Mouse (Mus musculus) stomach, postnatal 0 days (tissue): ENCODE measurements at regions not wholly inside any gene's neighbourhood (a gene's known extent, or its start where the extent isn't known, plus 50 kb on each side); places are given as distances from the start of the nearest gene placed in this dataset.
A peak's percentile ranks its signal among the peaks of the same experiment; 100 is the strongest.

Experiments used
- ATAC-seq: fragments of 200-750 bp; cut with Nextera tagmentation; 2 replicates; pipeline ENCODE4 v1.8.0; 2017; ENCODE audit not compliant: low FRiP score, low TSS enrichment
- DNase-seq: peaks from one replicate; pipeline ENCODE4 v3.0.0-alpha.2; 2016; ENCODE audit warnings: low spot score
- H3K27ac ChIP-seq: fragments of 300-500 bp; sonication (generic); replicated peaks from 2 replicates; pipeline ENCODE4 v1.5.1; 2014; ENCODE audit warnings: mild to moderate bottlenecking, control low read depth
- H3K27me3 ChIP-seq: fragments of 300-500 bp; sonication (generic); 2 replicates; pipeline ENCODE4 v1.6.1; 2014; ENCODE audit warnings: low read length; ENCODE audit not compliant: control insufficient read depth, insufficient read depth
- H3K36me3 ChIP-seq: fragments of 300-500 bp; sonication (generic); 2 replicates; pipeline ENCODE4 v1.6.1; 2014; ENCODE audit warnings: low read length, mixed read lengths; ENCODE audit not compliant: control insufficient read depth, insufficient read depth
- H3K4me1 ChIP-seq: fragments of 300-500 bp; sonication (generic); replicated peaks from 2 replicates; pipeline ENCODE4 v1.6.1; 2014; ENCODE audit warnings: antibody characterized with exemption; ENCODE audit not compliant: control insufficient read depth, insufficient read depth
- H3K4me2 ChIP-seq: fragments of 300-500 bp; sonication (generic); replicated peaks from 2 replicates; pipeline ENCODE4 v1.6.1; 2014; ENCODE audit warnings: low read depth, mild to moderate bottlenecking, control low read depth, moderate library complexity
- H3K4me3 ChIP-seq: fragments of 300-500 bp; sonication (generic); 2 replicates; pipeline ENCODE4 v1.5.1; 2014; ENCODE audit warnings: low read depth, low read length, control low read depth
- H3K9ac ChIP-seq: fragments of 300-500 bp; sonication (generic); 2 replicates; pipeline ENCODE4 v1.6.1; 2014; ENCODE audit warnings: mild to moderate bottlenecking, low read length, control low read depth, mixed read lengths
- H3K9me3 ChIP-seq: fragments of 300-500 bp; sonication (generic); 2 replicates; pipeline ENCODE4 v1.6.1; 2016; ENCODE audit warnings: low read length; ENCODE audit not compliant: control insufficient read depth
- CTCF ChIP-seq: IDR thresholded peaks from 2 replicates; pipeline ENCODE4 v1.5.1; 2016; ENCODE audit warnings: antibody characterized with exemption, low read depth, mild to moderate bottlenecking, moderate library complexity
- EP300 ChIP-seq: optimal IDR thresholded peaks from 2 replicates; pipeline ENCODE3; 2016; ENCODE audit warnings: antibody characterized with exemption
- WGBS: fragments of 180-500 bp; shearing (Covaris S2); extraction: QIAGEN DNeasy Blood & Tissue Kit; methylation state at CpG from one replicate; pipeline ENCODE4 v1.1.7; 2014; 5-methylcytosine and 5-hydroxymethylcytosine counted together

DNA sequence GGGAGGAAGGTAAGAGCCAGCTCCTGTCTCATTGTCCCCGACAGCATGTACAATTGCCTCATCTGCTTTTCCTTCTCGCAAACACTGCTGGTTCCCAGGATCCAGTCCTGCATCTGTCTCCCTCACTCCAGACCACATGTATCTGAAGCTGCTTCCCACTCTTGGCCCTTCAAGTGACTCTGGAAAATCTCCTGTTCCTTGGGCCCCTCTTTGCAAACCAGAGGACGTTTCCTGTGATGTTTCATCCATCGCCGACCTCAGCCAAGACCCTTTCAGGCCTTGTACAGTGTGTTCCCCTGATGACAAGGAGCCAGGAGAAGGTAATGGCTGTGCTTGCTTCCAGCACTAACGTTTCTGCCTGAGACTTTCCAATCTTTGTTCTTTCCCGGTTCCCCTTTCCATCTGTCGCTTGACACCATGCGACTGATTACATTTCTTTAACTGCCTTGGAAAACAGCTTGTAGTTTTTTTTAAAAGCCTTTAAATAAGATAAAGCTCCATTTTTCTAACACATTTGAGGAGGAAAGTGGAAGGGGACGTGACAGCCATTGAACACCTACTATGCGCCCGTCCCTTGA, 408.2 kb upstream of the Zmiz1 start:
- no peaks in the 10 kb centered on the region for H3K9me3 ChIP-seq
- ATAC-seq, result peak; percentile 47; the same call in 1 of the 2 replicates
- DNase-seq, result no peak
- no peaks in the 10 kb centered on the region for H3K36me3 ChIP-seq
- no peak overlapping the region for H3K9ac ChIP-seq
- no peak overlapping the region for H3K4me3 ChIP-seq
- H3K27me3 ChIP-seq, result no peaks in the 10 kb centered on the region
- no peak for TF ChIP-seq EP300
- TF ChIP-seq CTCF, result no peak
- no peak overlapping the region for H3K4me2 ChIP-seq
- WGBS, result 57% methylated on average over 12 of the region's 12 CpGs
- no peaks in the 10 kb centered on the region; the same call in 1 of the 2 replicates for H3K4me1 ChIP-seq
- no peak overlapping the region for H3K27ac ChIP-seq

DNA sequence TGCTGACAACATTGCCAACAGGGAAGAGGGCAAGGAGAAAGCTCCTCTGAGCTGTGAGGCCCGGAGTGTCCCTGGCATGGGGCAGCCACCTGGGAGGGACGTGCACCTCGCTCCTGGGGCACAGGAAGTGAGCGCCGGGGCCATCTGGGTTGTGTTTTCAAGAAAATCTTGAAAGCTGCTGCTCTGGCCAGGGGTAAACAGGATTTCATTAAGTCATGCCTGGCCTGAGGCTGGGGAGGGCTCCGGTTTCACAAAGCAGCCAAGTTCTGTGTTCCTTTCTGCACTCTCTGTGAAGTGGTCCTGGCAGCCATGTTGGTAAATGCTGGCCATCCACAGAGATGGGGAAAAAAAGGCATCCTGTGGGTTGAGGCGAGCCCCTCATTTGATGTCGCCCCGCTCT, 406.8 kb upstream of the Zmiz1 start:
- no peak for TF ChIP-seq EP300
- ATAC-seq (no peak), DNase-seq (no peak)
- Histone ChIP-seq H3K36me3 (no peaks in the 10 kb centered on the region), H3K4me2 (no peak overlapping the region), H3K9me3 (no peaks in the 10 kb centered on the region), H3K4me1 (no peaks in the 10 kb centered on the region; the same call in 1 of the 2 replicates), H3K4me3 (no peak overlapping the region), H3K27me3 (no peaks in the 10 kb centered on the region), H3K9ac (no peak overlapping the region), H3K27ac (no peak overlapping the region)
- WGBS, result 67% methylated on average over 9 of the region's 9 CpGs

DNA sequence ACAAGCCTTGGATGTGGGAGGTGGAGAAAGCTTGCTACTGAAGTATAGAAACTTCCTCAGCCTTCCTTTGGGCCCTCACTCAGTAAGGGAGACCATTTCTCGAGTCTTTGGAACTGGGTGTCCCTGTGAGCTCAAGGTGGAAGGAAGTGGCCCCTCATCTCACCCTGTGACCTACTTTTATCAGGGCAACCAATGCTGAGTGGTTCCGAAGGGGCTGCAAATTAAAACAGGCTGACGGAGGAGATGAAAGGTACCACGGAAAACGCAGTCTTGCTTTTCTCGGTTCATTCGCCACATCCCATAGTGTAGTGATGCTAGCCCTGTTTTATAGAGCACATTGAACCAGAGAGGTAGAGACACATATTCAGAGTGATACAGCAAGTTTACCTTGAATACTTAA, 399.6 kb upstream of the Zmiz1 start:
- ATAC-seq (no peak), DNase-seq (no peak)
- H3K4me3 ChIP-seq, result no peak overlapping the region
- no peaks in the 10 kb centered on the region for H3K36me3 ChIP-seq
- no peak overlapping the region for H3K4me2 ChIP-seq
- no peaks in the 10 kb centered on the region for H3K27me3 ChIP-seq
- WGBS, result 85% methylated on average over 7 of the region's 7 CpGs
- no peak overlapping the region for H3K27ac ChIP-seq
- H3K9ac ChIP-seq, result no peak overlapping the region
- H3K4me1 ChIP-seq, result no peaks in the 10 kb centered on the region
- no peaks in the 10 kb centered on the region for H3K9me3 ChIP-seq
- no peak for TF ChIP-seq CTCF
- no peak for TF ChIP-seq EP300

DNA sequence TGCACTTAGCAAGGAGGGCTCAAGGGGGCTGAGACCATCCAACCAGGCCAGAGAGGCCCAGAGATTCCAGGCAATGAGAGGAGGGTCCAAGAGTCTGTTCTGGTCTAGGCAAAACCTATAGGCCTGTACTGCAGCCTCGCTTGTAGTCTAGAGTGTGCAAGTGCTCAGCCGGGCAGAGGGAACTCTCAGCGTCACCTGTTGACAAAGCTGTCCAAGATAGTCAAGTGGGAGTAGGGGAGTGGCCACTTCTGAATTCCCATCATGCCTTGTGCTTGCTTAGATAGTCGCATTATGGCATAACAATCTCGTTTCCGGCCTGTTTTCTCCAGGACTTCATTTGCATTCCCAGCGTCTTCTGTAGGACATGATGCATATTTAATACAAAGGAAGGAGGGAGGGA, 398.7 kb upstream of the Zmiz1 start:
- ATAC-seq, result no peak
- Histone ChIP-seq H3K9me3 (no peaks in the 10 kb centered on the region), H3K27ac (no peak overlapping the region), H3K4me2 (no peak overlapping the region), H3K27me3 (no peaks in the 10 kb centered on the region), H3K4me3 (no peak overlapping the region), H3K36me3 (no peaks in the 10 kb centered on the region), H3K9ac (no peak overlapping the region), H3K4me1 (no peaks in the 10 kb centered on the region)
- WGBS, result 82% methylated on average over 7 of the region's 7 CpGs
- TF ChIP-seq EP300 (no peak), CTCF (no peak)
- DNase-seq, result no peak

DNA sequence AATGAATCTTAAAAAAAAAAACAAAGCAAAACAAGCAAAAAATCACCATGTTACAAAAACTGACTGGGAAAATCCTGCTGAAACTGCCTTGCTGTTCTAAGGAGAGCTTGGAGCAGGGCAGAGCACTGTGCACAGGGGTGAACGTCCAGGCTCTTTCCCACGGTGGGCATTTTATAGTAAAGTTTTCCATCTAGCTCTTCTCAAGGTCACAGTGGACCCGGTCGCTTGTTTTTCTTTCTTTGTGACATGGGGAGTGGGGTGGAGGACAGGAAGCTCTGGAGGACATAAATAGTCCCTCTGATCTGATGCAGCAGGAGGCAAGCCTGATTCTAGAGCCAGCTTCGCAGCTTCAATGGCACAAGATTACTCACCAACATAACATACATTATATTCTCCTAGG, 395.9 kb upstream of the Zmiz1 start:
- Histone ChIP-seq H3K27ac (no peak overlapping the region), H3K36me3 (no peaks in the 10 kb centered on the region), H3K27me3 (no peaks in the 10 kb centered on the region), H3K4me2 (no peak overlapping the region), H3K4me3 (no peak overlapping the region), H3K4me1 (no peaks in the 10 kb centered on the region; the same call in 1 of the 2 replicates), H3K9ac (no peak overlapping the region), H3K9me3 (no peaks in the 10 kb centered on the region)
- 65% methylated on average over 5 of the region's 5 CpGs for WGBS
- TF ChIP-seq EP300, result no peak
- TF ChIP-seq CTCF, result no peak
- no peak for DNase-seq
- ATAC-seq, result no peak

DNA sequence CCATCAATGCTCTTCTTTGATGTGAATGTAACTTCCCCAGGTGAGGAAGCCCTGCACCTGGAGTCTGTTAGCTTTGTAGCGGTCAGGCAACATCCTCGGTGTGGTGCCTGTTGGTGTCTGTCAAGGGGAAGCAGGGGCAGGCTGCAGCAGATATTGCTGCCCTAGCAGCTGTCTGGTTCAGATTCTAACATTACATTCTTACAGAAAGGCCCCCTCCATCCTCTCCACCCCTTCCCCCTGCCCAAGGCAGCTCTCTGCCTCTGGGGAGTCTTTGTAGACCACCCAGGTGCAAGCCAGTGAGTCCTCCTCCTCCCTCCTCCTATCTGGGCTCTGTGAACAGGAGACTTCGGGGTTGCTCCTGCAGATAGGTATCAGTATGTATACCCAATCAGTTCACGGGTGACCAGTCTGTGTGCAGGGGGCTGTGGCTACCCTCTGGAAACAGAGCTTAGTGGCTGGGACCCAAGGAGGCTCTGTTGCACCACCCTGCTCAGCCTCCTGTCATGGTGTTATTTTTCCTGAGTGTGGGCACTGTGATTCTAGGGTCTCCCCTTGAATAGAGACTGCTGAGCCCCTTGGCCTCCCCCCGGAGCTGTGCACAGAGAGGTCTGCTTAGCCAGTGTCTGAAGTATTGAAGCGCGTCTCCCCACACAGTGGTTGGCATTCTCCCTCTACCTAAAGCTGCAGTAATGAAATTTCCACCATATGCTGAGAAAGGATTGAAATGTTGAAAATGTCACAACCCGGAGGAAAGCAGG, 394.6 kb upstream of the Zmiz1 start:
- Histone ChIP-seq H3K27me3 (no peaks in the 10 kb centered on the region), H3K27ac (no peak overlapping the region), H3K9ac (no peak overlapping the region), H3K4me2 (no peak overlapping the region), H3K36me3 (no peaks in the 10 kb centered on the region), H3K4me1 (no peaks in the 10 kb centered on the region; the same call in none of the 2 replicates), H3K9me3 (no peaks in the 10 kb centered on the region), H3K4me3 (no peak overlapping the region)
- WGBS, result 61% methylated on average over 8 of the region's 8 CpGs
- TF ChIP-seq EP300, result no peak
- no peak for TF ChIP-seq CTCF
- no peak for ATAC-seq
- DNase-seq, result no peak
